7 mouse cellular contexts compared by ENCODE assay signal in the genomic region with DNA sequence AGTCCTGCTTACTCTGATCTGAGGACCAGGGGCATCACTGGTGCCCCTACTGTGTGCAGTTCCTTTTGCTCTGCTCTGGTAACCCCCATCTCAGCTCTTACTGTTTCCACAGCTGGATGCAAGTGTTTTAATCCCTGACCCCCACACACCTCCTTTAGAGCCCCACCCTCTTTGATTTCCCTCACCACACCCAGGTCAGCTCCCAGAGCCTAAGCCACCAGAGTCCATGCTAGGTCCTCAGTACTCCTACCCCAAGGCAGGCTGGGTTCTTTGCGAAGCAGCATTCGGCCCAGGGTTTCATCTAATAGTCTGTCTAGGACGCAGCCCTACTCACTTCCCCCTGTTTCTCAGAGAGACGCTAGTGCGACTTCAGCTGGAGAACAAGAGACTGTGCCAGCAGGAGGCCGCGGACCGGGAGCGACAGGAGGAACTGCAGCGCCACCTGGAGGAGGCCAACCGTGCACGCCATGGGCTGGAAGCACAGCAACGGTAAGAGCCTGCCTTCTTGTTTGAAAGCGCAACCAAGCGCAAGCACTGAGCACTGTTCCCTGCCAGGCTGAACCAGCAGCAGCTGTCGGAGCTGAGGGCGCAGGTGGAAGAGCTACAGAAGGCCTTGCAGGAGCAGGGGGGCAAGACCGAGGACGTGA. TPM values are rescaled to one million over a fixed set of nuclear protein-coding genes. Genes with fewer than 3 reads are reported as not detected.
DNase-seq lines count a peak whose midpoint lies in the region; ATAC-seq and TF ChIP-seq lines count a peak whose summit lies in the region.

No protein-coding gene starts in this region.

- peak; percentile 88 for DNase-seq in adipocyte (ENCODE audit: low spot score)
- DNase-seq in gastrocnemius, adult 8-10 months (ENCODE audit: low spot score in 2 of 2) = peak; percentile 75 to 86
- DNase-seq in induced T-regulatory cell, adult 2 months (ENCODE audit: low read depth) = peak; percentile 93
- peak; percentile 90 to 96 for DNase-seq in left cerebral cortex, postnatal 25 days (ENCODE audit: low spot score in 2 of 2)
- DNase-seq in midbrain, embryonic 10.5 days (ENCODE audit: low spot score) = peak; percentile 90

- peak; percentile 95 for TF ChIP-seq CTCF in small intestine, adult 2 months (IDR thresholded peaks at IDR 0.05; ENCODE audit: extremely low read depth, insufficient read length, insufficient replicate concordance, low read depth, low read length)

- H3K36me3 ChIP-seq in midbrain, embryonic 10.5 days = no peaks in the 10 kb centered on the region
- peaks cover 31% of the 10 kb centered on the region for H3K36me3 ChIP-seq in small intestine, adult 2 months (ENCODE audit: control insufficient read depth, insufficient read depth, low read length)

- WGBS in midbrain, embryonic 10.5 days = 4% methylated on average over 19 of the region's 19 CpGs
- 14% methylated on average over 19 of the region's 19 CpGs for WGBS in small intestine, adult 2 months

- peak overlapping the region; percentile 41 for H3K4me3 ChIP-seq in midbrain, embryonic 10.5 days
- peak overlapping the region; percentile 35 for H3K4me3 ChIP-seq in small intestine, adult 2 months (ENCODE audit: low read depth, low read length)

- H3K9me3 ChIP-seq in midbrain, embryonic 10.5 days (replicated peaks) = no peaks in the 10 kb centered on the region

- peak overlapping the region; percentile 77 for H3K27ac ChIP-seq in midbrain, embryonic 10.5 days (replicated peaks)
- peak overlapping the region; percentile 37; the same call in 1 of the 2 replicates for H3K27ac ChIP-seq in small intestine, adult 2 months (ENCODE audit: insufficient read depth, low read depth, low read length)

- intact Hi-C loops in left cerebral cortex, postnatal 25 days (cut with DNase I) = no loop called here

- H3K27me3 ChIP-seq in midbrain, embryonic 10.5 days (ENCODE audit: low read depth, poor library complexity, severe bottlenecking) = peaks cover 37% of the 10 kb centered on the region
- H3K27me3 ChIP-seq in small intestine, adult 2 months (ENCODE audit: control insufficient read depth, insufficient read depth, low read length) = no peaks in the 10 kb centered on the region

- no peak for TF ChIP-seq POLR2A in small intestine, adult 2 months (IDR thresholded peaks at IDR 0.05; ENCODE audit: low read depth, low read length)

- peaks cover 19% of the 10 kb centered on the region for H3K4me1 ChIP-seq in midbrain, embryonic 10.5 days
- H3K4me1 ChIP-seq in small intestine, adult 2 months (ENCODE audit: control insufficient read depth, insufficient read depth, insufficient read length, low read length) = peaks cover 8% of the 10 kb centered on the region

- peak; percentile 100 for ATAC-seq in common myeloid progenitor, adult 5-6 weeks (replicated peaks; ENCODE audit: low read depth, poor library complexity, severe bottlenecking)

RNA-seq across cellular contexts. Expression of a gene that starts 7.4 kb away (rescaled TPM):
- 9.2 and 13.5 TPM in 2 replicates for total RNA-seq in common myeloid progenitor, adult 5-6 weeks (2017)
- 1 to 10 TPM; 2.0 to 3.1 (median 2.6) TPM for total RNA-seq in gastrocnemius, adult 8-10 months (2022)
- total RNA-seq in left cerebral cortex, postnatal 25 days (2021) = 1 to 10 TPM; 7.2 to 8.5 TPM
- 18.2 and 18.4 TPM in 2 replicates for polyA plus RNA-seq in midbrain, embryonic 10.5 days (2016; fragmentation: Nextera tagmentation; extraction: Ambion mirVana)
- 26.3 and 56.9 TPM in 2 replicates for polyA plus RNA-seq in small intestine, adult 2 months (2012; rRNA removed)

RNA-seq across cellular contexts. Expression of a gene that starts 16.6 kb away (rescaled TPM):
- not detected in 2 replicates for total RNA-seq in common myeloid progenitor, adult 5-6 weeks (2017)
- not detected for total RNA-seq in gastrocnemius, adult 8-10 months (2022)
- total RNA-seq in left cerebral cortex, postnatal 25 days (2021) = not detected
- polyA plus RNA-seq in midbrain, embryonic 10.5 days (2016; fragmentation: Nextera tagmentation; extraction: Ambion mirVana) = not detected in 2 replicates
- 0.33 TPM in 1 of 2 replicates, not detected in the other for polyA plus RNA-seq in small intestine, adult 2 months (2012; rRNA removed)

RNA-seq across cellular contexts. Expression of a gene that starts 19.3 kb away (rescaled TPM):
- total RNA-seq in common myeloid progenitor, adult 5-6 weeks (2017) = 82.2 and 102 TPM in 2 replicates
- 1 to 10 TPM; 5.9 to 9.6 (median 7.5) TPM for total RNA-seq in gastrocnemius, adult 8-10 months (2022)
- total RNA-seq in left cerebral cortex, postnatal 25 days (2021) = 10 to 100 TPM; 73.3 to 85.1 TPM
- 5.0 and 5.4 TPM in 2 replicates for polyA plus RNA-seq in midbrain, embryonic 10.5 days (2016; fragmentation: Nextera tagmentation; extraction: Ambion mirVana)
- polyA plus RNA-seq in small intestine, adult 2 months (2012; rRNA removed) = 122 and 329 TPM in 2 replicates

RNA-seq across cellular contexts. Expression of a gene that starts 27.3 kb away (rescaled TPM):
- 52.3 and 52.6 TPM in 2 replicates for total RNA-seq in common myeloid progenitor, adult 5-6 weeks (2017)
- 10 to 100 TPM; 57.1 to 67.3 (median 58.8) TPM for total RNA-seq in gastrocnemius, adult 8-10 months (2022)
- 100 to 1,000 TPM; 118 to 122 TPM for total RNA-seq in left cerebral cortex, postnatal 25 days (2021)
- polyA plus RNA-seq in midbrain, embryonic 10.5 days (2016; fragmentation: Nextera tagmentation; extraction: Ambion mirVana) = 160 and 164 TPM in 2 replicates
- polyA plus RNA-seq in small intestine, adult 2 months (2012; rRNA removed) = 71.8 and 128 TPM in 2 replicates

RNA-seq across cellular contexts. Expression of a gene that starts 28.2 kb away (rescaled TPM):
- 95.8 and 148 TPM in 2 replicates for total RNA-seq in common myeloid progenitor, adult 5-6 weeks (2017)
- 10 to 100 TPM; 20.4 to 26.5 (median 23.9) TPM for total RNA-seq in gastrocnemius, adult 8-10 months (2022)
- 10 to 100 TPM; 40.7 to 42.2 TPM for total RNA-seq in left cerebral cortex, postnatal 25 days (2021)
- 136 and 158 TPM in 2 replicates for polyA plus RNA-seq in midbrain, embryonic 10.5 days (2016; fragmentation: Nextera tagmentation; extraction: Ambion mirVana)
- polyA plus RNA-seq in small intestine, adult 2 months (2012; rRNA removed) = 14.5 and 29.1 TPM in 2 replicates

Comparison
In these comparisons a context has a peak if more than half of its experiments do, and no peak if none do; other contexts are left out.
1. Peak in every context shown above with its lines: DNase-seq, ATAC-seq, H3K4me3 ChIP-seq and H3K27ac ChIP-seq.